Mouse (Mus musculus) hindbrain, embryonic 15.5 days (tissue): ENCODE measurements at regions not wholly inside any gene's neighbourhood (a gene's known extent, or its start where the extent isn't known, plus 50 kb on each side); places are given as distances from the start of the nearest gene placed in this dataset.

ENCODE experiments used
- ATAC-seq: fragments of 200-750 bp; cut with Nextera tagmentation; 2 replicates; pipeline ENCODE4 v1.8.0; 2017; ENCODE audit warnings: low read depth, moderate number of reproducible peaks, moderate TSS enrichment; ENCODE audit not compliant: low FRiP score
- H3K27ac ChIP-seq: fragments of 300-500 bp; sonication (generic); replicated peaks from 2 replicates; pipeline ENCODE4 v1.5.1; 2015; ENCODE audit warnings: mild to moderate bottlenecking, inconsistent platforms
- H3K27me3 ChIP-seq: fragments of 300-500 bp; sonication (generic); 2 replicates; pipeline ENCODE4 v1.6.1; 2015; ENCODE audit warnings: control low read depth, inconsistent platforms
- H3K36me3 ChIP-seq: fragments of 300-500 bp; sonication (generic); 2 replicates; pipeline ENCODE4 v1.6.1; 2015; ENCODE audit warnings: control low read depth, inconsistent platforms
- H3K4me1 ChIP-seq: fragments of 300-500 bp; sonication (generic); replicated peaks from 2 replicates; pipeline ENCODE4 v1.6.1; 2015; ENCODE audit warnings: control low read depth, inconsistent platforms
- H3K4me2 ChIP-seq: fragments of 300-500 bp; sonication (generic); 2 replicates; pipeline ENCODE4 v1.6.1; 2015; ENCODE audit warnings: moderate library complexity, mild to moderate bottlenecking, inconsistent platforms
- H3K4me3 ChIP-seq: fragments of 300-500 bp; sonication (generic); 2 replicates; pipeline ENCODE4 v1.5.1; 2015; ENCODE audit warnings: mild to moderate bottlenecking, inconsistent platforms
- H3K9ac ChIP-seq: fragments of 300-500 bp; sonication (generic); 2 replicates; pipeline ENCODE4 v1.6.1; 2015; ENCODE audit warnings: inconsistent platforms
- H3K9me3 ChIP-seq: fragments of 300-500 bp; sonication (generic); 2 replicates; pipeline ENCODE4 v1.6.1; 2016; ENCODE audit warnings: control low read depth, inconsistent platforms
- WGBS: fragments of 180-500 bp; shearing (Covaris S2); methylation state at CpG from one replicate; pipeline ENCODE4 v1.1.7; 2015; 5-methylcytosine and 5-hydroxymethylcytosine counted together

- Histone ChIP-seq H3K4me1 (peaks cover 5% of the 10 kb centered on the region; the same call in 1 of the 2 replicates), H3K9me3 (no peaks in the 10 kb centered on the region), H3K27ac (no peak overlapping the region), H3K4me3 (no peak overlapping the region), H3K4me2 (no peak overlapping the region), H3K36me3 (no peaks in the 10 kb centered on the region), H3K27me3 (no peaks in the 10 kb centered on the region), H3K9ac (no peak overlapping the region)
- WGBS, result 94% methylated on average over 5 of the region's 5 CpGs
- no peak for ATAC-seq
These were observed 122.1 kb downstream of the Dhrs2 start for GRCm38 (mm10) chr14:55343914-55344313.

- no peaks in the 10 kb centered on the region for H3K9me3 ChIP-seq
These were observed 123.3 kb downstream of the Dhrs2 start for GRCm38 (mm10) chr14:55345091-55345490.

GRCm38 (mm10) chr14:55348098-55348497, 126.3 kb downstream of the Dhrs2 start:
- Histone ChIP-seq H3K36me3 (no peaks in the 10 kb centered on the region), H3K27me3 (no peaks in the 10 kb centered on the region), H3K27ac (no peak overlapping the region), H3K9me3 (no peaks in the 10 kb centered on the region), H3K4me1 (no peaks in the 10 kb centered on the region), H3K4me2 (no peak overlapping the region), H3K9ac (no peak overlapping the region), H3K4me3 (no peak overlapping the region)
- 64% methylated on average over 4 of the region's 4 CpGs for WGBS
- ATAC-seq, result no peak

More at GRCm38 (mm10) chr14:55345091-55345490, 123.3 kb downstream of the Dhrs2 start:
- no peak overlapping the region for H3K27ac ChIP-seq
- no peak overlapping the region for H3K4me2 ChIP-seq
- no peak overlapping the region for H3K4me3 ChIP-seq
- no peak for ATAC-seq
- no peaks in the 10 kb centered on the region for H3K4me1 ChIP-seq
- H3K36me3 ChIP-seq, result no peaks in the 10 kb centered on the region
- H3K27me3 ChIP-seq, result no peaks in the 10 kb centered on the region
- 84% methylated on average over 5 of the region's 5 CpGs for WGBS
- H3K9ac ChIP-seq, result no peak overlapping the region

GRCm38 (mm10) chr14:55357258-55357657, 121.3 kb upstream of the Dhrs4 start:
- Histone ChIP-seq H3K9me3 (no peaks in the 10 kb centered on the region), H3K27ac (no peak overlapping the region), H3K4me3 (no peak overlapping the region), H3K4me1 (peaks cover 2% of the 10 kb centered on the region), H3K36me3 (no peaks in the 10 kb centered on the region), H3K4me2 (no peak overlapping the region), H3K27me3 (no peaks in the 10 kb centered on the region), H3K9ac (no peak overlapping the region)
- WGBS, result 82% methylated on average over 2 of the region's 2 CpGs
- no peak for ATAC-seq

- no peak for ATAC-seq
- Histone ChIP-seq H3K4me3 (no peak overlapping the region), H3K9ac (no peak overlapping the region), H3K27me3 (no peaks in the 10 kb centered on the region), H3K27ac (no peak overlapping the region), H3K9me3 (no peaks in the 10 kb centered on the region), H3K4me2 (no peak overlapping the region), H3K4me1 (peaks cover 9% of the 10 kb centered on the region), H3K36me3 (no peaks in the 10 kb centered on the region)
- 64% methylated on average over 2 of the region's 2 CpGs for WGBS
These were observed 120.1 kb upstream of the Dhrs4 start for GRCm38 (mm10) chr14:55358429-55358828.

- ATAC-seq, result peak; percentile 42; the same call in 1 of the 2 replicates
- H3K9me3 ChIP-seq, result no peaks in the 10 kb centered on the region
- H3K4me1 ChIP-seq, result peaks cover 9% of the 10 kb centered on the region
- no peak overlapping the region for H3K9ac ChIP-seq
- H3K4me2 ChIP-seq, result no peak overlapping the region
- 69% methylated on average over 4 of the region's 4 CpGs for WGBS
- no peaks in the 10 kb centered on the region for H3K36me3 ChIP-seq
- H3K27me3 ChIP-seq, result no peaks in the 10 kb centered on the region
- no peak overlapping the region for H3K4me3 ChIP-seq
- no peak overlapping the region for H3K27ac ChIP-seq
These were observed 116.2 kb upstream of the Dhrs4 start for GRCm38 (mm10) chr14:55362316-55362715.

- ATAC-seq, result no peak
- Histone ChIP-seq H3K27me3 (no peaks in the 10 kb centered on the region), H3K4me3 (no peak overlapping the region), H3K9ac (no peak overlapping the region; the same call in 1 of the 2 replicates), H3K9me3 (no peaks in the 10 kb centered on the region), H3K36me3 (no peaks in the 10 kb centered on the region), H3K4me2 (no peak overlapping the region), H3K27ac (no peak overlapping the region), H3K4me1 (peaks cover 9% of the 10 kb centered on the region)
- 57% methylated on average over 7 of the region's 7 CpGs for WGBS
These were observed 115.8 kb upstream of the Dhrs4 start for GRCm38 (mm10) chr14:55362757-55363156.

GRCm38 (mm10) chr14:55370384-55370783, 108.2 kb upstream of the Dhrs4 start:
- no peaks in the 10 kb centered on the region for H3K27me3 ChIP-seq
- no peaks in the 10 kb centered on the region for H3K4me1 ChIP-seq
- no peaks in the 10 kb centered on the region for H3K9me3 ChIP-seq
- H3K4me3 ChIP-seq, result no peak overlapping the region
- WGBS, result 88% methylated on average over 5 of the region's 5 CpGs
- H3K36me3 ChIP-seq, result no peaks in the 10 kb centered on the region
- no peak for ATAC-seq
- no peak overlapping the region for H3K9ac ChIP-seq
- no peak overlapping the region for H3K27ac ChIP-seq
- no peak overlapping the region for H3K4me2 ChIP-seq

- ATAC-seq, result no peak
These were observed 105.6 kb upstream of the Dhrs4 start for GRCm38 (mm10) chr14:55372960-55373359.

GRCm38 (mm10) chr14:55386773-55387172, 91.8 kb upstream of the Dhrs4 start:
- no peaks in the 10 kb centered on the region for H3K27me3 ChIP-seq
- no peaks in the 10 kb centered on the region for H3K36me3 ChIP-seq
- peak; percentile 66 for ATAC-seq
- H3K9me3 ChIP-seq, result no peaks in the 10 kb centered on the region
- no peak overlapping the region for H3K4me2 ChIP-seq
- no peak overlapping the region for H3K9ac ChIP-seq
- H3K4me1 ChIP-seq, result no peaks in the 10 kb centered on the region
- 51% methylated on average over 6 of the region's 6 CpGs for WGBS
- H3K27ac ChIP-seq, result no peak overlapping the region
- no peak overlapping the region for H3K4me3 ChIP-seq

More at GRCm38 (mm10) chr14:55372960-55373359, 105.6 kb upstream of the Dhrs4 start:
- H3K27ac ChIP-seq, result no peak overlapping the region
- H3K9ac ChIP-seq, result no peak overlapping the region
- H3K4me3 ChIP-seq, result no peak overlapping the region
- no peaks in the 10 kb centered on the region for H3K27me3 ChIP-seq
- H3K36me3 ChIP-seq, result no peaks in the 10 kb centered on the region
- H3K4me2 ChIP-seq, result no peak overlapping the region
- H3K9me3 ChIP-seq, result no peaks in the 10 kb centered on the region
- H3K4me1 ChIP-seq, result no peaks in the 10 kb centered on the region
- WGBS, result 93% methylated on average over 5 of the region's 5 CpGs

GRCm38 (mm10) chr14:55387378-55387777, 91.2 kb upstream of the Dhrs4 start:
- Histone ChIP-seq H3K4me1 (no peaks in the 10 kb centered on the region), H3K27me3 (no peaks in the 10 kb centered on the region), H3K27ac (no peak overlapping the region), H3K4me3 (no peak overlapping the region), H3K9ac (no peak overlapping the region), H3K9me3 (no peaks in the 10 kb centered on the region), H3K4me2 (no peak overlapping the region), H3K36me3 (no peaks in the 10 kb centered on the region)
- no peak for ATAC-seq
- 65% methylated on average over 6 of the region's 6 CpGs for WGBS

GRCm38 (mm10) chr14:55392390-55392789, 86.2 kb upstream of the Dhrs4 start:
- H3K36me3 ChIP-seq, result no peaks in the 10 kb centered on the region
- no peak overlapping the region for H3K4me2 ChIP-seq
- no peak overlapping the region for H3K9ac ChIP-seq
- H3K4me3 ChIP-seq, result no peak overlapping the region
- no peaks in the 10 kb centered on the region for H3K9me3 ChIP-seq
- no peaks in the 10 kb centered on the region for H3K27me3 ChIP-seq
- no peak overlapping the region for H3K27ac ChIP-seq
- no peak for ATAC-seq
- WGBS, result 89% methylated on average over 6 of the region's 6 CpGs
- no peaks in the 10 kb centered on the region for H3K4me1 ChIP-seq

- Histone ChIP-seq H3K27ac (no peak overlapping the region), H3K4me1 (no peaks in the 10 kb centered on the region), H3K9ac (no peak overlapping the region), H3K9me3 (no peaks in the 10 kb centered on the region), H3K27me3 (no peaks in the 10 kb centered on the region), H3K4me3 (no peak overlapping the region), H3K4me2 (no peak overlapping the region), H3K36me3 (no peaks in the 10 kb centered on the region)
- 78% methylated on average over 2 of the region's 2 CpGs for whole genome bisulfite sequencing
- no peak for ATAC-seq
These were observed 72.4 kb upstream of the Dhrs4 start for GRCm38 (mm10) chr14:55406146-55406545.
